Mouse (Mus musculus) testis, adult 2 months (tissue): ENCODE measurements at regions not wholly inside any gene's neighbourhood (a gene's known extent, or its start where the extent isn't known, plus 50 kb on each side); places are given as distances from the start of the nearest gene placed in this dataset.

Experiments
- CTCF ChIP-seq: fragments of 200-500 bp; IDR thresholded peaks from 2 replicates; pipeline ENCODE4 v1.5.1; 2012; ENCODE audit warnings: low read depth, mild to moderate bottlenecking, inconsistent platforms, low read length, moderate library complexity; ENCODE audit not compliant: control insufficient read depth, insufficient read depth, insufficient replicate concordance
- POLR2A ChIP-seq: fragments of 200-500 bp; IDR thresholded peaks from 2 replicates; pipeline ENCODE4 v1.6.1; 2012; ENCODE audit warnings: low read depth, mild to moderate bottlenecking, inconsistent platforms, low read length, moderate library complexity; ENCODE audit not compliant: control insufficient read depth

DNA sequence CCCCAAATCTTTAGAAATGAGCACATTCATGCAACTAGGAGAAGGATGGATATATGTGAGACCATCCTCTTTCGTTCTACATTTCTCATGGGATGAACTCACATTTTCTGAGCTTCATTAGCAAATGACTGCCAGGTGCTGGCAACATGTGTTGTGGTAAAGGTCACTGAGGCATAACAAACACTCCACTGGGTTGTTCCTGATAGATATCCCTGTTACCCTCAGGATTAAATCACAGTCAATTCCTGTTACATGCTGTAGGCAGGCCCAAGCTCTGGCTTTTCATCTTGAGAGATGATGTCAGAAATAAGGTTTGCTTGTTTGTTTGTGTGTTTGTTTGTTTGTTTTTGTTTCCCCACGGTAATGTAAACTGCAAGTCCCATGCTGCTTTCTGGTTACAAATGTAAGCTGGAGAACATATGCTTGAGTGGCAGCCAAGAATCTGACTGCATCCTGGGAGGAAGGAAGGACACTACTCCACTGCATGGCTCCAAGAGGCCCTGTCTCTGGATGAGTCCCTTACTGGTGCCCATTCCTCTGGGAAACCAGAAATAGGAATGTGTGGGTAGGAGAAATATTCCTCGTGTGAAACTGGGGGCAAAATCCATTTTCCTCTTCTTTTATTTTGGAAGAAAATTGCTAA, 176.4 kb downstream of the Cth start:
- TF ChIP-seq CTCF (no peak), POLR2A (no peak)
